Mouse (Mus musculus): ENCODE measurements around the gene Iqcf5.
"Not testable (repeated sequence)": the region's sequence is repeated elsewhere in the genome, so short reads cannot be mapped to it uniquely, and the experiment has no call there.

The Iqcf5 gene

DNA sequence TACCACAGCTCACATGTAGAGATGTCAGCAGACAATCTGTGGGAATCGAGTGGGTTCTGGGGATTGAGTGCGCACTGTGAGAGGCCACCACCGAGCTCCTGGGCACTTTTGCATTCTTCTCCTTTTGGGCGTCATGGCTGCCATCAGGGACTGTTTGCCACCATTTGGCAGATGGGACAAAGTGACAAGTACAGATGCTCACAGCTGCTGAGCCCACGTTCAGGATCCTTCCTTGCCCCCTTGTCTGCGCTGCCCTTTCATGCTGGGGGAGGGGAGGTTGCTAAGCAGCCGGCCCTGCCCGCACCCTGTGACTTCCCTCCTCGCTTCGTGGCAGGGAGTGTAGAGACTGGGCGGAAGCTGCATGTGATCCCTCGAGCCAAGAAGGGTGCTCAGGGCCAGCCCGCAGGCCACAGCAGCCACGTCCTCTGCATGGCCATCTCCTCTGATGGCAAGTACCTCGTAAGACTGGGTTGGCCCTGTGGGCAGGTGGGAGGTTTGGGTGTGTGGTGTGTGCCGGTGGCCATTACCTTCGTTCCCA lies 31.7 kb upstream of the Iqcf5 start:
- no peak for DNase-seq

DNA sequence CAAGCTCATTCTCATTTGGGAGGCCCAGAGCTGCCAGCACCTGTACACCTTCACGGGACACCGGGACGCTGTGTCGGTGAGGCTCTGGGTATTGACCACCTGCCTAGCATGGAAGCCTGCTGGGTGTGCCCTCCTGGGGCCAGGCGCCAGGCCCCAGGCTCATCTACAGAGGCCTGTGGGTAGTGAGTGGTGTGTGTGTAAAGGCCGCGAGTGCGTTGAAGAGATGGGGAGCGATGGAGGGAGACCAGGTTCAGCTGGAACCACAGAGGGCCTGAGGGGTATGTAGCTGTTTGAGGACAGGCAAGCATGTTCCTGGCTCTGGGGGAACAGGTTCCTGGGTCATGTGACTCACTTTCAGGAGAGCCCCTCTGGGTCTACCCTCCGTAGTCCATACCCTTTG lies 31.2 kb upstream of the Iqcf5 start:
- no peak for DNase-seq

DNA sequence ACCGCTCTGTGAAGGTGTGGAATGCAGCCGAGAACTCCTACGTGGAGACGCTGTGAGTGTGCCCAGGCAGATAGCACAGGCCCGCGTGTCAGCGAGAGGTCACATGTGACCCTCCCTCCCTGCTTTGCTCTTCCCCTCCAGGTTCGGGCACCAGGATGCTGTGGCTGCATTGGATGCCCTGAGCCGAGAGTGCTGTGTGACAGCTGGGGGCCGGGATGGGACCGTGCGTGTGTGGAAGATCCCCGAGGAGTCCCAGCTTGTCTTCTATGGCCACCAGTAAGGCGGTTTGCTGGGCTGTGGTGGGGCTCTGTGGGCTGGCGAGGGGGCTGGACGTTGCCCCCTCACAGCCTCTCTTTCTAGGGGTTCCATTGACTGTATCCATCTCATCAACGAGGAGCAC lies 30.8 kb upstream of the Iqcf5 start:
- DNase-seq = no peak

DNA sequence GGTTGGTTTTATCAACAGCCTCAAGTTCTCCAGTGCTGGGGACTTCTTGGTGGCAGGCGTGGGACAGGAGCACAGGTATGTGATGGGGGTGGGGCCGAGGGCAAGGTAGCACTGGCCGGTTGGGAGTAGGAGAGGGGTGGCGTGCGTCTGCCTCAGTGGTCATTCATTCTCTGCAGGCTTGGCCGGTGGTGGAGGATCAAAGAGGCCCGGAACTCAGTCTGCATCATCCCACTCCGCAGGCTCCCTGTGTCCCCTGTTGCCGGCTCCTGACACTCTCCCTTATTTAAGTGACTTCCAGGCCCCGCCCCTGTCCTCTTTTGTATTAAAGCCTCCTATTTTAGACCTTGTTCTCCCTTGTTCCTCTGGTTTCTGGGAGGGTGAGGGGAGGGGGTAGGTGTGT lies 29.3 kb upstream of the Iqcf5 start:
- DNase-seq = no peak

GRCm38 (mm10) chr9:106487602-106488001 lies 26.8 kb upstream of the Iqcf5 start:
- not testable (repeated sequence) for DNase-seq

DNA sequence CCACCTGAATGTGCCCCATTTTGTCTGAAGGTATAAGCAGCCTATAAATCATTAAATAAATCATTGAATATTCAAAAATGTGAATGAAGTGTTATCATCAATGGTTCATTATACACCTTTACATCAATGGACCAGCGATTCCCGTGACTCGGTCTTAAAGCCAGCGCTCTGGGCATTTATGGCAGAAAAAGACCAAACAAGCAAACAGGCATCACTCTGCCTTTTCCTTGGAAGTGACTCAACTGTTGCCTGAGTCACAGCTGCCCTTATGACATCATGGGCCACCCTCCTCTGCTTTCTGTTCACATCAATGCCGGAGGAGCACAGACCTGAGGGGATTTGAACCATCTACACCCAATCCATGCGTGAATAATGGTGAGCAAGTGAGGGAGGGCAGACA lies 14.7 kb upstream of the Iqcf5 start, which contains the start of gene Iqcf1:
Iqcf1 (plus strand) TSS at position 301 of the 400 bp plus-strand sequence.
- no peak for DNase-seq

GRCm38 (mm10) chr9:106501846-106502245 lies 12.5 kb upstream of the Iqcf5 start:
- no peak for DNase-seq

- DNase-seq = no peak
Measured at GRCm38 (mm10) chr9:106504246-106504645, 10.1 kb upstream of the Iqcf5 start.

DNA sequence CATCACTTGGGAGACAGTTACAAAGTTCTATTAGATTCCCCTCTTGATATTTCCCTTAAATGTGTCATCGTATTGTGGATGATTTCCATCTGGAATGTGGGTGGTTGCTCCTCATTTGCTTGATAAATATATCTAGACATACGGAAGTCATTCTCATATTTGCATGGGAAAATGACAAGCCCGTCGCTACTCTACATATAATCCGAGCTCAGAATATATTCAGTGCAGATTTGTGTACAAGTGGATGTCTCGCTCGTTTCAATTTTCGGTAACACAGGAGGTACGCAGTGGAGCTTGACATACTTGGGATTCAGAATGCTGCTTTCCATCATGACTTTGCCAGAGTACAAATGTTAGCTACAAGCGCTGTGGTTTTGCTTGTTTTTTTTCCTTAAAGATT lies 5.0 kb upstream of the Iqcf5 start:
- DNase-seq = no peak

DNA sequence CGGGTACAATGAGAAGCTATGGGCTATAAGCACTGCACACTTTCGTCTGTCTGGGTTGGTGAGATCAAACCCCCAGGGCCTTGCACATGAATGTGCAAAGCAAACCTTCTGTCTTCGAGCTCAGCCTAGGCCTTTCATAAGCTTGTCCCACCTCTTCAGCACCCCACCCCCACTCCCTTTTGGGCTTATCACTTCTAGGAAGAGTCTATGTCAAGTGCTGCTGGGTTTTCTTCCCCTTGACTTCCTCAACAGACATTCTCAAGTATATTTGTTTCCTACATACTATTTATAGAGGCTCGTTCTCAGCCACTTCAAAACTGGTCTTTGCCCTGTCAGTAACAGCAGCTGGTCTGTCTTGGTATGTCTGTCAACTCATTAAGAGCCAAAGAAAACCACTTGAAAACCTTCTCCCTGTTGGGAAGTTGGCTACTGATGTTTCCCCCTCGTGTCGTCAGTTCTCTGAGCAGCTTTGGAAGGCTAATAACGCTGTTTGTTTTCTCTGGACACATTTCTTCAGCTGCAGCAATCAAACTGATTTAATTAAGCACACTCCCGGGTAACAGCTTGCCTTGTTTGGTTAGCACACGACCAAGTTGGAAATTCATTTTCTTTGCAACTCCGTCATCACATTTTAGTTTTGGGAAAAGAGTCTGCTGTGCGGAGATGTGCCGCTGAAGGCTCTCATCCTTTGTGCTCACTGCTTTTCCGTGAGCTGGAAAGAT lies 1.5 kb upstream of the Iqcf5 start:
- DNase-seq = no peak

DNA sequence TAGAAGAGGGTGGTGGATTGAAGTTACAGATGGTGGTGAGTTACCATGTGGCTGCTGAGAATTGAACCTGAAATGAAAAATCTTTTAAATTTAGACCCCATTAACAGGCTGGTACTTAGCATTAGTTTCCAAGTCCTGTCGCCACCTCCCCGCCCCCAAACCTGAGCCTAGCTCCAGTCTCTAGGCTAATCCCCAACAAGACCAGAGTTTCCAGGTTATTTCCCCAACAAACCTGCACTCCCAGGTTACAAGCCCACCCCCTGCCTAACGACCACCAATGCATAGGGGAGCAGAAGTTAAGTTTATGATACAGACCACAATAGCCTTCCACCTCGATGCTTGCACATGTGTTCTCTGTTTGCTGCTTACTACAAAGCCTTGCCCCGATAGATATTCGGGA lies 807 bp upstream of the Iqcf5 start:
- no peak for DNase-seq

GRCm38 (mm10) chr9:106519433-106519832 lies 5.1 kb downstream of the Iqcf5 start:
- no peak for DNase-seq

GRCm38 (mm10) chr9:106519909-106520308 lies 5.5 kb downstream of the Iqcf5 start:
- no peak for DNase-seq

DNA sequence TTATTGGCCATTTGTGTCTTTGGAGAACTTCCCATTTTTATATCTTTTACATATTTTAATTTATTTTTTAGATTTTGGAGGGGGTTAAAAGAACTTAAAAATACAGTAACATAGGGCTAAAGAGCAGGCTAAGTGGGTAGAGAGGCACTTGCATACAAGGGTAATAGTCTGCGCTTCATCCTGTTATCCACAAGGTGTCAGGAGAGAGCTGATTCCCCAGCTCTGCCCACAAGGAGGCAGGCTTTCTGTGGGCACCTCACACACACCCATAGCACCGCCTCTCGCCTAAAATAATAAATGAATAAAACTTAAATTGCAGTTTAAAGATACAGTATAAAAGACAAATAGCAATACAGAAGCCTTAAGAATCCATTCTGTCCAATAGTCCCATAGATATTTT lies 17.5 kb downstream of the Iqcf5 start:
- DNase-seq = no peak

DNA sequence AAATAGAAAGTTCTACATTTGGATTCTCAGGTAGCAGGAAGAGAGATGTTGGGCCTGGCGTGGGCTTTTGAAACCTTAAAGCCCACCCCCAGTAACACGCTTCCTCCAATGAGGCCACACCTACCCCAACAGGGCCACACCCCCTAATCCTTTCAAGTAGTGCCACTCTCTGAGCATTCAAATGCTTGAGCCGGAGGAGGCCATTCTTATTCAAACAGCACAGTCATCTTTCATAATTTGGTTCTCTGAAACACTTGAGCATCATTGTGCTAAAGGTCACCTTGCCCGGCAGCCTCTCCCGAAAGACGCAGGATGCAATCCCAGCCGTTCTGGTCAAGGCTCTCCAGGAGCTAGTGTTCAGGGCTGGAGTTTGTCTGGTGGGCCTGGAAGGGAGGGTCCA lies 19.9 kb downstream of the Iqcf5 start:
- DNase-seq = no peak

GRCm38 (mm10) chr9:106534975-106535374 lies 20.6 kb downstream of the Iqcf5 start:
- DNase-seq = no peak

DNA sequence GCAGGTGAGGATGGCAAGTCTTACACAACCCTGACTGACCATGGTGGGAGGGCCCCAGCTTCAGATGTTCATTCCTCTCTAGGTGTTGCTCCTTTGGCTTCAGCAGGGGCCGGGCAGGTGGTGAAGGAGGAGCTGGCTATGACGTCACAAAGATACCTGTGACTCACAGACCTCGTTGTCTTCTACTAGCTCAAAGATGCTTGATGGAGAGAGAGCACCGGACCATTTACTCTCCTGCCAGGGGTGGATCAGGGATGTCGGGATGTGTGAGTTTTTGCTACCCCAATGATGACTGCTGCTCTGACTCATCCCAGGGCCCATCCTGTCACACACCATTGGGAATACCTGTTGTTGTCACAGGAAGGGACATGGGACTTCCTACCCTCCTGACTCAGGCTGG lies 47.2 kb downstream of the Iqcf5 start, which contains the start of gene Iqcf3:
Iqcf3 (minus strand) TSS at position 101 of the 400 bp plus-strand sequence.
- DNase-seq = no peak

GRCm38 (mm10) chr9:106562291-106562690 lies 47.9 kb downstream of the Iqcf5 start:
- DNase-seq = no peak

GRCm38 (mm10) chr9:106564025-106564424 lies 49.7 kb downstream of the Iqcf5 start:
- DNase-seq = no peak

All from kidney, adult 18-20 months (tissue).